Mouse (Mus musculus): ENCODE results near the gene Tex13a.

The Tex13a gene

DNA sequence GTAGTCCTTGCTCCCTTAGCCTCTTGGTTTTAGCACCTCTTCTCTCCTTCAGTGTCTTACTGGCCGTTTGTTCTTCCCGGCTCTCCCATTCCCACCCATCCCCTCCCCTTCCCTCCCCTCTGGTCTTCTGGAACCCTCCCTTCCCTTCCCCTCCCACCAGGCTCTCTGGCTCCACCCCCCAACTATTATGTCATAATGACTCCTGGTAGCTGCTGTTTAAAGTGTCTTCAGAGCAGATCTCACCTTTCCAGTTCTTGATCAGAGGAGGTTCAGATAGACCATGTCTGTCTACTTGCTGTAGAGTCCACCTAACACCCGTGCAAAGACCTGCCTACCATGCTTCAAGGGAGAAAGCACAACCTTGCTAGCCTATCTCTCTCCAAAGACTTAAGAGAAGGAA is at the start of gene Tex13a:
Tex13a (minus strand) TSS at position 101 of the 400 bp plus-strand sequence.
- no peak for DNase-seq

DNA sequence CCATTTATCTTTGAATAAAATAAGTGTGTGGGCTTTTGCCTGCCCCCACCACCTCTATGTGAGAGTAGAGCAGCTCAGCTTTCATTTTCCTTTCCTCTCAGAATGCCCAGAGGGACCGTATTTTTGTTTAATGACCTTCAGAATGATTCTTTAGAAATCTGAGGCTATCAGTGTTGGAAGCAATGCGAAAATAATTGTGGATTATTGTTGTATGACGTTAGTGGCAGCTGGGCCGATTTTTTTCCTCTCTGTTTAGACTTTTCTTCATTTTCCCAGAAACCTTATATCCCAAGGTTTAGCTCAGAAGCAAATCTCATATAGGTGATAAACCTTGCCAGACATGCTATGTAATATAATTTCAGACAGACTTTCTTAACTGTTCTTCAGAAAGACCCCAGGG is 25.2 kb upstream of the Tex13a start:
- no peak for DNase-seq

DNA sequence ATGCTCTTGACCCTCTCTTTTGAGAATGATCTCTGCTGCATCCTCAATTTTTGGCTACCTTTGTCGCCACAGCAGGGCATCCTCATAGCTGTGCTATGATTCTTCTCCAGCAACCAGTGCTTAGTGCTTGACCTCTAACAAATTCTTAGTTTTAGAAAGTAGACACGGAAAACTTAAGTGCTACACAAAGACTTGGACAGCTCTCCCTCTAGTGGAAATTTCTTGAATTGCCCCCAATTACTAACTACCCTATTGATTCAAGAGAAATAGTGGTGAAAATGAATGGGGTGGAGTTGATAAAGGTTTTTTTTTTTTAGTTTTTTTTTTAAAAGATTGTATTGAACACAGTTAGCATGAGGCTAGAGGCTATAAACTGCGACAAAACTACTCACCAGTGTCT is 39.2 kb downstream of the Tex13a start:
- DNase-seq: peak; percentile 22

All from retina, postnatal 1 day (tissue).